Mouse (Mus musculus): Measurements from ENCODE around the gene Slc38a2. TPM values are rescaled to one million over a fixed set of nuclear protein-coding genes. Genes with fewer than 3 reads are reported as not detected.

Slc38a2 gene
- total RNA-seq, 2 experiments from 2014 or later = 80.6 to 101 TPM

DNA sequence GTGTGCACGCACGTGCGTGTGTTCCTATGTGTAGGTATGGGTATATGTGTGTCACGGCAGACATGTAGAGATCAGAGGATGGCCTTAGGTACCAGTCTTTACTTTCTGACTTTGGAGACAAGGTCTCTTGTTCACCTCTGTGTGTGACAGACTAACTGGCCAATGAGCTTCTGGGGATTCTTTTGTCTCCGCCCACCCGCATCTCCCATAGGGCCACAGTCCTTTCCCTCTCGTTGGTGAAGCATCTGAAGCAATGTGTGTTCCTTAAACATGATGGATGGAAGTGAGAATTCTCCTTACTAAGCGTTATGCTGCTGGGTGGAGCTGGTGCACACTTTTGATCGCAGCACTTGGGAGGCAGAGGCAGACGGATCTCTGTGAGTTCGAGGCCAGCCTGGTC lies 24.5 kb downstream of the Slc38a2 start:
- no peak for DNase-seq (ENCODE audit: low spot score in 2 of 2)

DNA sequence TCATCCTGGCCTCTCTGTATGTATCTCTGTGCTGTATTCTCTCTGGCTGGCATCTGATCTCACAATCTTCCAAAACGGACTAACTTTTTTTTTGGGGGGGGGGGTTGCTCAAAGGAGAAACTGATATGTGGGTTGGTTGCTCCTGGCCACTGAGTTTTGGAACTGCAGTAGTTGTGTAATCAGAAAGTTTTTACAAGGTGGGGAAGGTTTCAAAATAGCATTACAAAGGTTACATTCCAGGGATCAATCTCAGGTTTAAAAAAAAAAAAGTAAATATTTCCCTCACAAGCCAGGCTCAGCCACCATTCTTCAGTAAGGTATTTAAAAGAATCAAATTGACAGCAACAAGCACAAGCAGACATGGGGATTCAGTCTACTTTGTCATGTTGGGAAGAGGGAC lies 25.4 kb downstream of the Slc38a2 start:
- no peak for DNase-seq (ENCODE audit: low spot score in 2 of 2)

DNA sequence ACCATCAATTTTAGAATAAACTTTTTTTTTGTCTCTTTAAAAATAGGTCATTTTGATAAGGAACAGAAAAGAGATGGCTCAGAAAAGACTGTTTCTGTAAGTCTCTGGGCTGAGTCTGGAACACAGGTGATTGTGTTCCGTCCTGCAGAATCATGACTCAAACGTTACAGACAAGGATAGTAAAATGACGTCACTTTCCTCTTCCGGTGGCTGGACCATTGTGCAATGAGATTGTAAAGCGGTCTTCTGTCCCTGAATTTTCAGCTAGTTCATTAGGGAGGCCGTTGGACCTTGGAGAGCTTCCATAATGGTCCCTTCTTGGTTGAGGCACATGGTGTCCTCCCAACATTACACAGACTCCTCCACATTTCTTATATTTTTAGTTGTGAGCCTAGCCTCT lies 29.8 kb downstream of the Slc38a2 start:
- DNase-seq (ENCODE audit: low spot score in 2 of 2) = no peak

DNA sequence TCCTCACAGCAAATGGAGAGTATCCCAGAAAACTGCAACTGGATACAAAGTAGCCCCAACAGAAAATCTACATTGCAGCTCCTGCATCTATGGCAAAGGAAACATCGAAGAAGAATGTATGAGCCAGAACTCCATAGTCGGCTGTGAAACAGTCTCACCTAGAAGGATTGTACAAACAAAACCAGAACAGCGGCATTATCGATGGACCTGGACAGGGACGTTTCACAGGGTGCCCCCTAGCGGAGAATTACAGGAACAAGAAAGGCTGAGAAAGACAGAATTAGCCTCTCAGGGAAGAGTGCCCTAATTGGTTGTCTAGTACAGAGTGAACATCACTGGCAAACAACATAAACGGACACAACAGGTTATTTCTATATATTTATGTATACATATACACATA lies 32.9 kb downstream of the Slc38a2 start:
- DNase-seq (ENCODE audit: low spot score in 2 of 2) = peak in 1 of 2 experiments; percentile 71

DNA sequence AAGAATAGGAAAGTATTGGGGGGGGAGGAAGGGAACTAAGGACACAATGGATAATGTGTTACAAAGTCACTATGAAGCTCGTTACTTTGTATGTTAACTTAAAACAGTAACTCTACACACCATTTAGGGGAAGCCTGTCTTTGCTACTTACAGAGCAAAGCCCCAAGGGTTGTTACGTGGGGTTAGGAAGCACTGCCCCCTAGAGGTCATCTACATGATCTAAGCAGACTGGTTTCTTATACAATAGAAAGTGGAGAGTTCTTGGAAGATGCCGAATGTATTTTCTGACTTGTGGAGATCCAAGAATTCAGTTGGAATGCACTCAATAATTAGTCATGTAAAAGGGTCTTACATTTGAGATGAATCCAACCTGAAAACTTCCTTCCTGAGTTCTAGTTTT lies 33.6 kb downstream of the Slc38a2 start:
- peak in 1 of 2 experiments; percentile 77 for DNase-seq (ENCODE audit: low spot score in 2 of 2)

DNA sequence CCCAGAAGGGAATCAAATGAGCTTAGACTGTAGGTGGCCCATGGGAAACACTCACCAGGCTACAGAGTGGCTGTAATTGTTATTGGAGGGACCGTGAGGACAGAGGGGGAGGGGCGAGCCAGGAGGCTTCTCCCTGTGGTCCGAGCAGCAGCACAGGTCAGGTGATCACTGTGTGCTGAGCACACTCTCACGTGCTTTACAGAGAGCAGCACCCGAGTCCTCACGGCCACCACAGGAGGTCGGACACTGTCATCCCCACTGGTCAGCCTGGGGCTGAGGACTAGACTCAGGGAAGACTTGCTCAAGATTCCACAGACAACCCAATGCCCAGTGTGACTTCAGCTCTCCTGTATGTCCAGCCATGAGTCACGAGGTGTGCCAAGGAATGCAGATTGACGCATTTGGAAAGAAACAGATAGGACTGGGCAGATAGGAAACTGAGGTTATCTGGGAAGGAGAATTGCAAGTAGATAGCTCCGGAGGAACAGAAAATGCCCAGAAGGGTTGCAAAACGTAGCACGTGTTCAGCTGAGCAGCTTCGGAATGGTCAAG lies 38.9 kb downstream of the Slc38a2 start:
- no peak for DNase-seq (ENCODE audit: low spot score in 2 of 2)

DNA sequence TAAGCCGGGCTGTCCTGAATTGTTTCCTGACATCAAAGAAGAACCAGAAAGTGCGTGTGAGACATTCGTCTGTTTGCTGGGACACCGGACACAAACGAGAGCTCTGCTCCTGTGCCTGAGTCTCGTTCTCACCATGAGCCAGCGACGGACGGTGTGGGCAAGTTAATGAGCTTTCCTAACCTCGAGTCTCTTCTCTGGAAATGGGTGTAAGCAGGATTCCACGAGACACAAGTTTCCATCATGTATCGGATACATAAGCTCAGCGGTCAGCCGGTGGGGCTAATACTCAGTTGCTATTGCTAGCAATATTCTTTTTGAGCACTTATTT lies 41.3 kb downstream of the Slc38a2 start:
- no peak for DNase-seq (ENCODE audit: low spot score in 2 of 2)

DNA sequence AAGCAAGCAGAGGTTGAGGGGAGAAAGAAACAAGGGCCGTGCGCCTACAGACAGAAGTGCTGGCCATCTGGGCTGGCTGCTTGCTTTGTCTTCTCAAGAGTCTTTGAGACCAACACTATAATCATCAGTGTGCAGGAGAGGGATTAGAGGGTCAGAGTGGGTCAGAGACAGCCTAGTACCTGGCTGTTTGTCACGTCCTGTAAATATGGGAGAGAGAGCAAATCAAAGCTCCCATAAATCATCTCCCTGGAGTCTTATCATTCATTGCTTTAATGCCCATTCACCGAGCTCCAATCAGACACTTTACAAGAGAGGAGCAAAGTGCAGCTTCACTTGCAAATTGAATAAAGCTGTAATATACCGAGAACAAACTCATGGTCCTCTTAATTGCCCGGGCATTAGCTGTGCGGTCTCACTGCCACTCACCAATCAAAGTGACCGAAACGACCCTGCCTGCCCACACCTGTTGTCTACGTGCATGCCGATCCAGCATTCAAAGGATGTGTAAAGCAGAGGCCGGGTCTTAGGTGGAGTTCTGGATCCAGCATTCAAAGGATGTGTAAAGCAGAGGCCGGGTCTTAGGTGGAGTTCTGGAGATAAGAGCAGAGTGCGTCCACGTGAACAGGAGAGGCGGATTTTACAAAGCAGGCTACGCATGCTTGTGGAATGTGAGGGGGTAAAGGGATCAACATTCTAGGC lies 41.8 kb downstream of the Slc38a2 start:
- DNase-seq (ENCODE audit: low spot score in 2 of 2) = no peak

DNA sequence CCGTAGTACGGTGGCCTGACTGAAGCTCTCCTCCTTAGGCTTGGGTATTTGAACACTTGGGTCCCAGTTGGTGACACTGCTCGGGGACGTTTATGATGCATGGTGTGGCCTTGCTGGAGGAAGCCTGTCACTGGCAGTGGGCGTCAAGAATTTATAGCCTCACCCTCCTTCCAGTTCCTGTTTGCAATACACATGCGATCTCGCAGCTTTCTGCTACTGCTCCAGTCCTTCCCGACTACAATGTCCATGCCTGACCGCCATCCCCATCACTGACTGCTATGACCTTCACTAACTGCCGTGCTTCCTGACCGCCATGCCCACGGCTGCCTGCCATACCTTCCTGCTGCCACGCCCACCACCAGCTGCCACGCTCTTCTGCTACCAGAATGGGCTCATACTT lies 44.0 kb downstream of the Slc38a2 start:
- DNase-seq (ENCODE audit: low spot score in 2 of 2) = no peak

DNA sequence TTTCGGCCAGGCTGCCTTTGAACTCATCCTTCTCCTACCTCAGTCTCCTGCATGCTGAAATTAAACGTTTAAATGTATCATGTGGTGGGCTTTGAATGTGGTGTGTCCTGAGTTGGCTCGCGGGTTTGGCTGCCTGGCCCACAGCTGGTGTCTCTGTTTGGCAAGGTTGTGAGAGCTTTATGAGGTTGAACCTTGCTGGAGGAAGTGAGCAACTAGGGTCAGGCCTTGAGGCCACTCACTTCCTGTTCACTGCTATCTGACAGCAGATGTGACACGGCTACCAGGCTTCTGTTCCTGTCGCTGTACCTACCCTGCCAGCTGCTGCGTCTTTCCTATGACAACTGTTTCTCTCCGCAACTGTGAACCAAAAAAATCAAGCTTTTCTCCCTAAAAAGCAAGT lies 44.8 kb downstream of the Slc38a2 start:
- DNase-seq (ENCODE audit: low spot score in 2 of 2) = no peak

DNA sequence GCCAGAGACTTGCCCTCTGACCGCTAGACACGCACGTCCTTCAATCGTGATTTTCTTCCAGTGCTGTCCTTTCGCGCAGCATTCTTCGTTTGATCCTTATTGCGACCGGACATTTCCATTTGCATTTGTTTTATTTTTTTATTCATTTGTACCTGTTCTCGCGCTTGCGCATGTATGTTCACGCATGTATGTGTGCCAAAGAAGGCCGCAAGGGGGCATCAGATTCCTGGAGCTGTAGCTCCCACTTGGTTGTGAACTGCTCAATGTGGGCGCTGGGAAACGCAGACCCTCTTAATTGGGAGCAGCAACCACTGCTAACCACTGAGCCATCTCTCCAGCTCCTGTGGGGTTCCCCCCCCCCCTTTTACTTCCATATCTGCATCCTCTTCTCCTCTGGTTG lies 46.5 kb downstream of the Slc38a2 start:
- no peak for DNase-seq (ENCODE audit: low spot score in 2 of 2)

DNA sequence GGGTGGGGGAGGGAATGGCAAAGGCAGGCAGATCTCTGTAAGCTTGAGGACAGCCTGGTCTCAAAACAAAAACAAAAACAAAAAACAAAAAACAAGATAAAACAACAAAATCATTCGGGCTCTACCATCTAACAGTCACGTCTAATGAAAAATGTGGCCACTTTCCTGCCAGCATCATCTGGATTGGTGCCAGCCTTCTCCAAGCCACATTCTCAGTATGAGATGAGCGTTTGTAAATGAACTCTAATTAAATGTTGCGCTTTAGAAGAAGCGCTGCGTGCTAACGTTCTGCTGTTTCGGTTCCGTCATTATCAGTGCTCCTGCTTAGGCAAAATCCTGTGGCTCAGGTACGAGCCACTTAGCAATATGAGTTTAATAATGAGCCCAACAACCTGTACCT lies 47.0 kb downstream of the Slc38a2 start:
- no peak for DNase-seq (ENCODE audit: low spot score in 2 of 2)

DNA sequence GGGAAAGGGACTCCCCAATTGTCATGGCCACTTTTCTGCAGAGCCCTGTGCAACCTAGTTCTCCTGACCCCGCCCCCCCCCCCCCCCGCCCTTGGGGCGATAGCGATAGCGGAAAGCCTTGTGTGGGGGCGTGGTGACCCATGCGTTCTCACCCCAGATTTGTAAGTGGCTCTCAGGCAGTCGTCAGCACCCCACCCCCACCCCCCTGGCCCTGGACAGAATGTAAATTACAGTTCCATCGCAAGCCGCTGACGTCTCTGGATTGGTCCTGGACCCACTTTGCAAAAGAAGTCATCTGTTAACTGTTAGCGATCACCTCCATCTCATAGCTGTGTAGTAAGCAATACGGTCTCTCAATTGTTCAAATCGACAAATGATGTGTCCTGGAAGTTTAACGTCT lies 52.2 kb downstream of the Slc38a2 start:
- DNase-seq (ENCODE audit: low spot score in 2 of 2) = no peak

DNA sequence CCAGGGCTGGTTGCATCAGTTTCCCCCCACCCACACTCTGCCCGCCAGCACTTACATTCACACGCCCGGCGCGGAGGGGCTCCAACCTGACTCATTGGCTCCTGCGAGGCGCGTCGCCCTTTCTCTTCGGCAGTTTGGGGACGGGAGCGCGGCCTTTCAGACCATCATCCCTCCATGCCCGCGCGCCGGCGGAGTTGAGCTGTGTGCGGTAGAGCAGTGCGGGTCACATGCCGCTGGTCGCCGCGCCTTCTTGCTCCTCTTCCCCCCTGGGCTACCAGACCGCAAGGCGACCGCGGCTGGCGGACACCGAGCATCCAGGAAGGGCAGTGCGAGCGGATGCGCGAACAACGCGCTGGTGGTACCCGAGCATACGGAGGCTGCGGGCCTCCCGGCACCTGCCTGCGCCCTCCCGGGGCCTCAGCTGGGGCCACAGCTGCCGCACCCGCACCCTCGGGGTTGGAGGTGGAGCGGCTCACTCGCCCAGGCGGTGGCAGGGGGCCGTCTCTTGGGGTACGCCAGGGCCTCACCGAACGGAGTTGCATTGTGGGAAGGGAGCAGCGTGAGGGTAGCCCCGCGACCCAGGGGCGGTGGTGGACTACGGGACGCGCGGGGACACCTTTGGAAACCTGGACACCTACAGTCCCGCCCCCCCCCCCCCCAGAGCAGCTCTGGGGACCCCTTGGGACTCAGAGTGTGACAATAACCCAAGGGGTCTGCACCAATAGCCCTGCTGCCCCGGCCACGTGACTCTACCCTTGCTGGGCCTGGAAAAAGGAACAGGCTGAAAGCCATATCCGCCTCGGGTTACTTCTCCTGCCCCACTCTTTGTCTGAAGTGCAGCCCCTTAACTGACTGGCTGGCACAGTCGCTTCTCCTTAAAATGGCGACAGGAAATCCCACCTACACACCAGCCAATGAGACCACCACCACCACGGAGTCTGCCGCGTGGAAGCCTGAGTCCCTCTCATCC lies 56.8 kb downstream of the Slc38a2 start, which contains the start of gene Slc38a1:
TSS of gene Slc38a1 (minus strand) at position 478 of the 970 bp plus-strand sequence.
- peak; percentile 39 to 54 for DNase-seq (ENCODE audit: low spot score in 2 of 2)

DNA sequence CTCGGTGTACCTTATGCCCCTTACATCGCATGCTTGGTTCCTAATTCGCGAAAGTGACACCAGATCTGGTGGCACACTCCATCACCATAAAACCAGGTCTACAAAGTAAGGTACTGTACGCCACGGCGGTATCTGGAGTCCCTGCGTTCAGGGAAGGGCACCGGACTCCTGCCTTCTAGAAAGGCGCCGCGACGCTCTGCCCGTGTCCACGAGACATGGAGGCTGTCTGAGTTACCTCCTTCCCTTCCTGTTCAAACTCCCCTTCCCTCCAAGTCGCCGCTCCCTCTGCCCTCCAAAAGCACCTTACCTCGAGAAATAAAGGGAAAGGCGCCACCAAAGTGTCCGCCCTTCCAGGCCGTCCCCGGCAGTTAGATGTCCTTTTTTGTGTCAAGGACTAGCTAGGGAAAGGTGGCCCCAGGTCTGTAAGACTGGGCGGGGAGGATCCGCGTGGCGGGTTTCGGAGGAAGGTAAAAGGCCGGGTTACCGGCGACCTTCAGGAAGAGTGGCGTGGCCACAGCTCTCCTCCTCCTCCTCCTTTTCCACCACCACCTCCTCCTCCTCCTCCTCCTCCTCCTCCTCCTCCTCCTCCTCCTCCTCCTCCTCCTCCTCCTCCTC lies 57.6 kb downstream of the Slc38a2 start:
- DNase-seq (ENCODE audit: low spot score in 2 of 2) = no peak

DNA sequence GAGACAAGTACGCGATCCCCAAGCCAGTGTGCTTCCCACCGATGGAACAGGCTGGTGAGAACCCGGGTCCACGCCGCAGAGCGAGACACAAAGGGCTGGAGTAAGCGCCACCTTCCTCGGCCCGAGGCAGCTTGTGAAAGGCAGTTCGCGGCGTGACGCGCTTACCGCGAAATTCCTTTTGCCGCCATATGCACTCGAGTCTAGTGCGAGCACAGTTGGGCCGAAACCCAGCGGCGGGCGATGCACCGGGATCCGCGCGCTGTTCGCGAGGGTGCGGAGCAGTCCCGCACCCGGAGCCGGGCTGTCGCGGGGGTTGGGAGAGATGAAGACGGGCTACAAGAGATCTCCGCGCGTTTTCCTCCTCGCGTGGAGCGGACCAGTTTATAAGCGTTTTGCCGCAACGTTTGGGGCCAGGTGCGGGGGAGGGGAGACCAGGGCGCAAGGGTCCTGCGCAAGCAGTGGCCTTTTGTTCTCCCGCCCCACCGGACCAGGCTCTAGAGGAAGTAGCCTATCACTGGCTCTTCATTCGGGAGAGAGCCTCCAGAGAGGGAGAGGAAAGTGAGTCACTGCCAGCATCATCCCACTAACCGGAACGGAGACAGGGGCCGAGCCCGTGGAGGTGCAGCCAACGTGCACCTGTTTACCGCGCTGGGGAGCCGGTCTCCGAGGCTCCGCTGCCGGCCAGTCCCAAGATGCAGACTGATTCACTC lies 58.3 kb downstream of the Slc38a2 start:
- peak in 1 of 2 experiments; percentile 59 for DNase-seq (ENCODE audit: low spot score in 2 of 2)

DNA sequence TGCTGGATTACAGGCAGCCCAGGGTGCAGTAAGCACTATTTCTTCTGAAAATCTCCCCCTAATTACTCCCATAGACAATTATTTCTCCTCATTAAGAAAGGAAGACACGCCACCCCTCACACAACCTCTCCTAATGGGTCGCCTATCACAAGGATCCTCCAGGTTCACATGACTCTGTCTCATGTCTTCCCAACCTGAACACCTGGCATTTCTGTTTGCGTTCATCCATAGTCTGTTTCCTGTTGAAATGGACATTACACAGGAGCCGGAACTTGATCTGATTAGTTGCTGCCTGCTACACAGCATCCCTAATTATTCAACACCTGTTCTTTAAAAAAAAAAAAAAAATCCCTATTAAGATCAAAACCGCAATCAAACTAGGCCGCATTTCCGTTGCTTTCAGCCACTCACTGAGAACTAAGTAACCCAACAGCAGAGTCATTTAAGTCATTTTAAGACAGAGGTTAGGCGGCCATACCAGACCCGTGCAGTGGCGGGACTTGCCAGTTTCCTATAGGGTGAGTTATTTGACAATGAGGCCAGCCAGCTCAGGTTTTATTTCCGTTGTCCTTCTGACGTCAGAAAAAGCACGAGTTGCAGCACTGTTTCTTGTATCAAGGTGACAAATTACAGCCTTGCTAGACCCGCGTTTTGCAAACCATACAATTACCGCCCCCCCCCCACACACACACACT lies 59.1 kb downstream of the Slc38a2 start:
- DNase-seq (ENCODE audit: low spot score in 2 of 2) = no peak

DNA sequence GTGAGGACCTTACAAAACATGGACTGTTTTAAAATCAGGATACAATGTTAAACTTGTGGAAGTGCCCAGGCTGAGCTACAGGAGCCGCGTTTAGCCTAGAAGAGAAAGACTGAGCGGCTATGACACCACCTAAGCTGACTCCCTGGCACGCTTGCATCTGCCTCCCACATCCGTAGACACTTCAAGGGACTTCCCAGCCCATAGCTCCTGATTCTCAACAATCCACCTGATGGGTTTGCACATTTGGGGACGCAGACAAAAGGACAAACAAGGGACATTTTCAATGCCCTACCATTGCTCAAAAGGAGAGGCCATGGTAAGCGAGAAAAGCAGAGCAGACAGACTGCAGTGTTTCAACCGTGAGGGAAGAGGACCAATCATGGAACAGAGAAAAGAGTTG lies 59.9 kb downstream of the Slc38a2 start:
- no peak for DNase-seq (ENCODE audit: low spot score in 2 of 2)

DNA sequence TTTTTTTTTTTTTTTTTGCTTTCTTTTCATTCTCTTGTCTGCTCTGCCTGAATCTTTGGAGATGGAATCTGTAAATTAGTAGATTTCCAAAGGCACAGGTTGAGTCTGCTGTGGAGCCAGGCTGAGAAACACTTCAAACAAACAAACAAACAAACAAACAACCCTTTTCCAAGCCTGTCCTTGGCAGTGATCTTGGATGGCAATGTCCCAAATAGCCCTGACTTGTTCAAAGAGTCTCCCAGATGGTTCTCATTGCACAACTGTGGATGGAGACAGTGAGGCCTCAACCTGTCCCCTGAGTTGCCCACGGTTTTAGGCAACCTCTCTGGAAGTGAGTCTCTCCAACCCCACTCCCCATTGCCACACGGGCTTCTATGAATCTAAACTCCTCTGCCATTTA lies 60.9 kb downstream of the Slc38a2 start:
- no peak for DNase-seq (ENCODE audit: low spot score in 2 of 2)

DNA sequence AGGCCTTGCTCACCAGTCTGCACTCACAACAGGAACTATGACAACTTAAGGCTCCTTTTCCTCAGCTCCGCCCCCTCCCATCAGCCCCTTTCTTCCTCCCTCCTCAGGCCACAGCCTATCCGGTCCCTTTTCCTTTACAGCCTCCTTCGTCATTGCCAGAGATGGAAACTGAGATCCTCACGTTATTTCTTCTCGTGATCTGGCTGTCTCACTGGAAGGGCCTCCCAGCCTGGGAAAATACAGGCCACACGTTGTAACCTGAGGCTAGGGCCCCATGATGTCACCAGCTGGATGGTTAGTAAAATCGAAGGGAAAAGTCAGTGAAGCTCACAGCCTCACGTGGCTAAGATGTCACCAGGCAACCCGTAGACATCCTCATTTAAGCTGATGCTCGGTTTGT lies 61.4 kb downstream of the Slc38a2 start:
- DNase-seq (ENCODE audit: low spot score in 2 of 2) = peak in 1 of 2 experiments; percentile 20

Measured in gastrocnemius, postnatal 4 days (tissue).